Mouse (Mus musculus): Measurements from ENCODE around the gene Tmem161b. TPM values are rescaled to one million over a fixed set of nuclear protein-coding genes. Genes with fewer than 3 reads are reported as not detected.

Gene Tmem161b
- polyA plus RNA-seq, 1 experiment = 39.5 TPM

DNA sequence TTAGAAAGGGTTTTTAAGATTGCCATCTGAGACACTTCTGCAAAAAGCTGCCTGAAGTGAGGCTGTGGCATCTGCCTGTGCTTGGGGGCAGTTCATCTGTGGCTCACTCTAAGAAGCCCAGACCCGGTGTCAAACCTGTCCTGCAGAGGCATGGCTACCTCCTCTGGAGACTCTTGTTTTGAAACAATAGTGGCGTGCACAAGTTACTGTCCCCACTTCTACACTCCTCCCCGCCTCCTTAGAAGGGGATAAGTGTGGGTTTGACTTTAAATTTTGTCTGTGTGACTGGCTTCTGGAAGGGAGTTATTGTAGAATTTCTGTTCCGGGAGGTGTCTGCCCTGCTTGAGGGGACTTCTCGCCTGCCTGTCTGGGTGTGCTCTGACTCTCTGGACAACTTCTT, 121.2 kb downstream of the Tmem161b start:
- H3K9me3 ChIP-seq (replicated peaks; ENCODE audit: control insufficient read depth, insufficient read depth, low read length, poor library complexity, severe bottlenecking) = no peaks in the 10 kb centered on the region
- no peak overlapping the region for H3K4me3 ChIP-seq (ENCODE audit: low read depth, low read length)
- no peaks in the 10 kb centered on the region for H3K4me1 ChIP-seq (ENCODE audit: control insufficient read depth, insufficient read depth, low read length)
- no peak overlapping the region for H3K27ac ChIP-seq (ENCODE audit: insufficient read depth, low read length)
- no peak overlapping the region for H3K9ac ChIP-seq (ENCODE audit: low read depth, poor library complexity, severe bottlenecking)
- H3K27me3 ChIP-seq (ENCODE audit: control insufficient read depth, insufficient read depth, low read length, poor library complexity, severe bottlenecking) = peaks cover 9% of the 10 kb centered on the region; the same call in 1 of the 2 replicates
- H3K36me3 ChIP-seq (ENCODE audit: control insufficient read depth, insufficient read depth, low read length, poor library complexity, severe bottlenecking) = no peaks in the 10 kb centered on the region
- TF ChIP-seq EP300 (IDR thresholded peaks at IDR 0.05; ENCODE audit: insufficient read depth, low read depth, low read length) = no peak
- TF ChIP-seq CTCF (IDR thresholded peaks at IDR 0.05; ENCODE audit: low read depth, low read length) = no peak
- no peak for TF ChIP-seq POLR2A (IDR thresholded peaks at IDR 0.05; ENCODE audit: insufficient read depth, low read length)

GRCm38 (mm10) chr13:84343691-84344495, 121.8 kb downstream of the Tmem161b start:
- Histone ChIP-seq H3K27me3 (ENCODE audit: control insufficient read depth, insufficient read depth, low read length, poor library complexity, severe bottlenecking) (peaks cover 9% of the 10 kb centered on the region; the same call in 1 of the 2 replicates), H3K9ac (ENCODE audit: low read depth, poor library complexity, severe bottlenecking) (no peak overlapping the region)

DNA sequence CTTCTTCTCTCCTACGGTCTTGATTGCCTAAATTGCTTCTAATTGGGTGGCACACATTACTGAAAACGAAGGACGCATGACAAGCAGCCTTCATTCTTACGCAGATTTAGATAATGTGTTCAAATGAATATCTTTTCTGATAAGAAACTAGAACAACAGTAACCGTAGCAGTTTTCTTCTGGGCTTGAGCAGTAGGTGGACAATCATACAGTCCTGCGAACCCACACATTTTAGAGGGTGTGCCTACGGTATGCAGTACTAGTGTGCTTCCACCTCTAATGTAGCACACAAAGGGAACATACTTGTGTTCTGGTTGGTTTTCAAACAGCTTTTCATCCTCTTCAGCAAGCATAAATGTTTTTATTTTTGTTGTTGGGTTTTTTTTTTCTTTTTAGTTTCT, 122.6 kb downstream of the Tmem161b start:
- Histone ChIP-seq H3K9me3 (replicated peaks; ENCODE audit: control insufficient read depth, insufficient read depth, low read length, poor library complexity, severe bottlenecking) (no peaks in the 10 kb centered on the region), H3K27ac (ENCODE audit: insufficient read depth, low read length) (no peak overlapping the region), H3K4me1 (ENCODE audit: control insufficient read depth, insufficient read depth, low read length) (no peaks in the 10 kb centered on the region), H3K9ac (ENCODE audit: low read depth, poor library complexity, severe bottlenecking) (no peak overlapping the region), H3K27me3 (ENCODE audit: control insufficient read depth, insufficient read depth, low read length, poor library complexity, severe bottlenecking) (peaks cover 9% of the 10 kb centered on the region; the same call in 1 of the 2 replicates), H3K36me3 (ENCODE audit: control insufficient read depth, insufficient read depth, low read length, poor library complexity, severe bottlenecking) (no peaks in the 10 kb centered on the region), H3K4me3 (ENCODE audit: low read depth, low read length) (no peak overlapping the region)
- TF ChIP-seq CTCF (IDR thresholded peaks at IDR 0.05; ENCODE audit: low read depth, low read length) (no peak), POLR2A (IDR thresholded peaks at IDR 0.05; ENCODE audit: insufficient read depth, low read length) (no peak), EP300 (IDR thresholded peaks at IDR 0.05; ENCODE audit: insufficient read depth, low read depth, low read length) (no peak)

More at GRCm38 (mm10) chr13:84343691-84344495, 121.8 kb downstream of the Tmem161b start:
- H3K27ac ChIP-seq (ENCODE audit: insufficient read depth, low read length) = no peak overlapping the region
- no peaks in the 10 kb centered on the region for H3K36me3 ChIP-seq (ENCODE audit: control insufficient read depth, insufficient read depth, low read length, poor library complexity, severe bottlenecking)
- H3K4me1 ChIP-seq (ENCODE audit: control insufficient read depth, insufficient read depth, low read length) = no peaks in the 10 kb centered on the region
- TF ChIP-seq EP300 (IDR thresholded peaks at IDR 0.05; ENCODE audit: insufficient read depth, low read depth, low read length) (no peak), POLR2A (IDR thresholded peaks at IDR 0.05; ENCODE audit: insufficient read depth, low read length) (no peak), CTCF (IDR thresholded peaks at IDR 0.05; ENCODE audit: low read depth, low read length) (no peak)
- H3K4me3 ChIP-seq (ENCODE audit: low read depth, low read length) = no peak overlapping the region
- H3K9me3 ChIP-seq (replicated peaks; ENCODE audit: control insufficient read depth, insufficient read depth, low read length, poor library complexity, severe bottlenecking) = no peaks in the 10 kb centered on the region

- Histone ChIP-seq H3K27ac (ENCODE audit: insufficient read depth, low read length) (no peak overlapping the region), H3K4me1 (ENCODE audit: control insufficient read depth, insufficient read depth, low read length) (no peaks in the 10 kb centered on the region), H3K4me3 (ENCODE audit: low read depth, low read length) (no peak overlapping the region), H3K36me3 (ENCODE audit: control insufficient read depth, insufficient read depth, low read length, poor library complexity, severe bottlenecking) (no peaks in the 10 kb centered on the region), H3K9ac (ENCODE audit: low read depth, poor library complexity, severe bottlenecking) (no peak overlapping the region), H3K27me3 (ENCODE audit: control insufficient read depth, insufficient read depth, low read length, poor library complexity, severe bottlenecking) (peaks cover 9% of the 10 kb centered on the region; the same call in 1 of the 2 replicates), H3K9me3 (replicated peaks; ENCODE audit: control insufficient read depth, insufficient read depth, low read length, poor library complexity, severe bottlenecking) (no peaks in the 10 kb centered on the region)
- TF ChIP-seq POLR2A (IDR thresholded peaks at IDR 0.05; ENCODE audit: insufficient read depth, low read length) (no peak), EP300 (IDR thresholded peaks at IDR 0.05; ENCODE audit: insufficient read depth, low read depth, low read length) (no peak), CTCF (IDR thresholded peaks at IDR 0.05; ENCODE audit: low read depth, low read length) (no peak)
Observed at GRCm38 (mm10) chr13:84345114-84345513, 123.0 kb downstream of the Tmem161b start.

Data from ES-Bruce4 (cell line).